Mouse (Mus musculus) inflammation-experienced regulatory T-cells, adult 6 months (primary cell): ENCODE measurements around the gene Cobl. TPM values are rescaled to one million over a fixed set of nuclear protein-coding genes. Genes with fewer than 3 reads are reported as not detected.

ENCODE experiments used
- ATAC-seq: one replicate; pipeline ENCODE4 v1.8.0; 2017
- polyA plus RNA-seq, 3 experiments: library from polyadenylated mRNA; unstranded; fragments of 100-300 nt; shearing (Covaris generic); gene quantifications; one replicate each; pipeline ENCODE4 v1.2.1; 2017

Gene Cobl
- polyA plus RNA-seq, 3 experiments from 2014 or later, result 0.20 to 0.58 (median 0.36) TPM

DNA sequence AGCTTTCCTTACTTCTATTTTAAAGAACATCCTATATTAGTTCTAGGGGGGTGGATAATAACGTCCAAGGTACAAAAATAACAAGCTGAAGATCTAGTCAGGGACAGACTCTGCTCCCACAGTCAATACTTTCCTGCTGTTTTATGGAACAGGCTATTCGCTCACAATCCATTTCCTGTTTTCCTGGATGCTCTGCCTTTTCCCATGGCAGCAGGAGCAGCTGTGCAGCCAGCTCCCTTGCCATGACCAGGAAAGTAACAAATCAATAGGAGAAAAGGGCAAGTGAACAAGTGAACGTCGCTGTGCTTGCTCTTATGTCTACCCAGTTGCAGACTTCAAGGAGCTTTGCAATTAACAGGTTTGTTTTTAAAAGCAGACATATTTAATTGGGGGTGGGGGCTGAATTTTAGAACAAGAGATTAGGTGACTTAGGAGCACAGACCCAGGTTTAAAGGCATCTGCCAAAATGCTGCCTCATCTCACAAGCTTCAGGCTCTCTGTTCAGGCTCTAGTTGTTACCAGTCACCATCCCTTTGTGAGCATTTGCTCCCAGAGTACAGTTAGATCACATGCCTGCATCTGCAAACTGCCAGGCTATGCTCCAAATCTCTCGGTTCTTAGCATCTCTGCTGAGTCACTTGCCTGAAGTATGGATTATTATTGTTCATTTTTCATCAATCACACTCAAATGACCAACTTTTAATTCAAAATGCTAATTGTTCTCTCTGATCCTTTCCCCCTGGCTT lies 164.9 kb downstream of the Cobl start:
- ATAC-seq, result no peak

DNA sequence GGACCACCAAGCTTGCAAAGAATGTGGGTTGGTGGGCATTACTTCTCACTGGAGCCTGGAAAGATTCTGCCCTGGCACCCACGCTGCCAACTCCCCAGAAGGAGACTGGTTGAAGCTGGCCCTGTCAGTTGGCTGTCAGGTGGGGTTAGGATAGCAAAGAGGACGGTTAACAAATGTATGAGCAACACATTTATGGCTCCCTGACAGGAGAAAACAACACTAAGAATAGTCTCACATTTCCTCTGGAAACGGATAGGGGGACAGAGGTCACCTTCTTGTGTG lies 173.2 kb downstream of the Cobl start:
- no peak for ATAC-seq

DNA sequence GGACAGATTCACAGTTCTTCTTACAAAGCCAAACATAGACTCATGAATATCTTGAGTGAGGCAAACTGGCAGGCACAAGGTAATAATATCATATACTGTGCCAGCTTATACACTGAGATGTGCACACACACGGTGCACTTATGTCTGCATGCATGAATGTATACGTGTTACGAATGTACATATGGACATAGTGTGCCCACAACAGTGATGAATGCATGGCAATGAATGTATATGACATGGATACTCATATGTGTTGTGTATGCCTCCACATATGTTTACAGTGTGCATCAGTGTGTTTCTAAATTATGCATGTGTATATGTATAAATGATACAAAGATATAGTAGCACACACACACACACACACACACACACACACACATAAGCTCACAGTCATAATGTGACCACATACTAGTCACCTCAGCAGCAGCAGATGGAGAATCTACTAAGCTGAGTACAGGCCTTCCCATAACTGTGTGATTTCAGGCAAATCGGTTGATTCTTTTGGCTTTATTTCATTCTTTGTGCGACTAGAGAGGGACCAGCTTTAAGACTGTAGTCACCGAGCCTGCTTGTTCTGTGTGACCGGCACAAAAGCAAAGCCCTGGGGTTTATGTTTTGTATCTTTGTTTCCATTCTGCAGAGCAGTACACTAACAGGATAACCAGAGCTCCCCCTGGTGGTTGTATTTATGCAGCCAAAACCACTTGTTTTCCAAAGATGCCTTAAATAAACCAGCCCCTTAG lies 173.7 kb downstream of the Cobl start:
- no peak for ATAC-seq

DNA sequence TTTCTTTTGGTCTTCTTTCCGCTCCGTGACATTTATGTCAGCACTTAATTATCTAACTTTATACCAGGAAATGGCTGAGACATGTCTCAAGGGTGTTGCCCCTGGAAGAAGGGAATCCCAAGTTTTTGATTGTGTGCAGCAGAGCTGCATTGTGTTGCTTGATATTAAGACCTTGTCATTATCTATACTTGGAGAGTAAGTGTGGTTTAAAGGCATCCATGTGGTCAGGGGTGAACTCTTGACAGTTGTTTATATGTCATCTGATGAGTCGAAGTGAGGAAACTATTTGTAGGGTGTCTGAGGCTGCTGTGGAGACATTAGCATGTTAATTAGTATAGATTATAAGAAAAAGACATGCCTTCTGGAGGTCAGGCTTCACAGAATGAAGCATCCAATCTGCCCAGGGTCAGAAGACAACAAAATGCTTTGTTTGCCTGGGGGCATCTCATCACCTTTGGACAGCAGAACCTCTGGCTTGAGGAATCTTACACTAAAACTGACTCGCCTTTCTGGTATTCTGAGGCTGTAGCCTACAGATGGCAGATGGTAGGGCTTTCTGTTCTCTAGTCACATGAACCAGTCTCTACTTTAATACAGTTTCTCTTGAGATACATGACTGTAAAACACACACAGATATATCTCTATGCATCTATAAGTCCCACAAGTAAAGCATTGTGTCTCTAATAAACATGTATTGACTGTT lies 179.3 kb downstream of the Cobl start:
- no peak for ATAC-seq

DNA sequence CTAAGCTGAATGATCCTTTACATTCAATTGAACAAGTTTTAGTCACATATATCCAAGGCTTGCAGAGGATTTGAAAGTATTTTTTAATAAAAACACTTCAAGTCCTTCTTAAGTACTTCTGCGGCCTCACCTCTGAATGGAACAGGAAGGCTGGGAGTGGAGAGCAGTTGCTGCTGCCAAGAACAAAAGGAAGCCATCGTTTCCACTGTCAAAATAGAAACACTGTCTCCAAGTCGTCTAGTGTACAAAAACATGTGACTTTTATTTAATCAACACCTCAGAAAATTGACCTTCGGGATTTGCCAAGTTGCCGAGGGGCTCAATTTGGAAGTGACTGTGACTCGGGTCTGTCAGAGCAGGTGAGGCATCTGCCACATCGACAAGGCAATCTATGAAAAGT lies 184.0 kb downstream of the Cobl start:
- no peak for ATAC-seq

DNA sequence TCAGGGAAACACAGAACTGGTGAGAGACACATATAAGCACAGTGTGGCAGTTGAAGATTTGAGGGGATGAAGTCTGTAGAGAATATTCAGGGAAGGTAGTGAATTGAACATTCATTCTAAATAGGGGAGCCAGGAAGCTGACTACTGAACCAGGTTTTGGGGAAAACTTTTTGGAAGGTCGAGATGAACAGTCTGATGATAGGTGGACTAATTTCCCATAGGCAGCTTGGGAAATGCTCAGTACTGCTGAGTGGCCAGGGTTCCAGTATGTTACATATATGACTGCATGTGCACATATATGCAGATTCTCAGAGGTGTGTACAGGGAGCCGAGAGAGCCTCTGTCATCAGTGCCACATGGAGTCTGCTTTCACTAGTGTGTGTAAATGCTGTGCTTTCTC lies 190.5 kb downstream of the Cobl start:
- ATAC-seq, result no peak

DNA sequence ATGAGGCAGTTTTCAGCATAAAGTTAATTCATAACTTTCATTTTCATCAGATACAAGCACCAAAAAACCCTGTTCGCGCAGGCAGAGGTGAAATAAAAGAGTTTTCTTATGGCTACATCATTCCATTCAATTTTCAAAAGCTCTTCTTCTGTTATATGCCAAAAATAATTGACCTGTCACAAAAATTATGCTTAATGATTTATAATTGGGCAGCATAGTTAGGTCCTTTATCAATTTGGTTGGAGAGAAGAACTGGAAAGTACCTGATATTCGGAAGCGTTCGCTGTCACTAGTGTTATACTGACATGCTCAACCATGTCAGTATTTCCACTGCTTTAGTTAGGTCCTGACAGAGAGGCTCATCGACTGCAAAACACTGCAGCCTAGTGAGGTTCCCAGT lies 191.0 kb downstream of the Cobl start:
- ATAC-seq, result no peak

DNA sequence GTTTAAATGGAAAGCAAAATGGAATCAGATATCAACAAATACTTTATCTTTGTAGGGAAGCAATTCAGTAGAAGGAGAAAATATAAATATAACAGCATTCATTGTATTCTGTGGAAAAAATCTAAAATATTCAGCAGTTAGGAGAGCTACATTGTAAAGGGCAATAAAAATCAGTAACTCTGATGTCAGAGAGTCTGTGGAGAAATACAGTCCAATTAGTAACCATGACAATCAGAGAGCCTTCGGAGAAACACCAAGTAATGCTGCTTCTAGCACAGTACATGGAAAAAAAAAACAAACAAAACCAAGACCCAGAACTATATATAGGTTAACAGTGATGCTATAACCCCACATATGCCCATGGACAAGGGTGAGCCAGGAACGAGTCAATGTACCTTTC lies 206.3 kb downstream of the Cobl start:
- no peak for ATAC-seq

DNA sequence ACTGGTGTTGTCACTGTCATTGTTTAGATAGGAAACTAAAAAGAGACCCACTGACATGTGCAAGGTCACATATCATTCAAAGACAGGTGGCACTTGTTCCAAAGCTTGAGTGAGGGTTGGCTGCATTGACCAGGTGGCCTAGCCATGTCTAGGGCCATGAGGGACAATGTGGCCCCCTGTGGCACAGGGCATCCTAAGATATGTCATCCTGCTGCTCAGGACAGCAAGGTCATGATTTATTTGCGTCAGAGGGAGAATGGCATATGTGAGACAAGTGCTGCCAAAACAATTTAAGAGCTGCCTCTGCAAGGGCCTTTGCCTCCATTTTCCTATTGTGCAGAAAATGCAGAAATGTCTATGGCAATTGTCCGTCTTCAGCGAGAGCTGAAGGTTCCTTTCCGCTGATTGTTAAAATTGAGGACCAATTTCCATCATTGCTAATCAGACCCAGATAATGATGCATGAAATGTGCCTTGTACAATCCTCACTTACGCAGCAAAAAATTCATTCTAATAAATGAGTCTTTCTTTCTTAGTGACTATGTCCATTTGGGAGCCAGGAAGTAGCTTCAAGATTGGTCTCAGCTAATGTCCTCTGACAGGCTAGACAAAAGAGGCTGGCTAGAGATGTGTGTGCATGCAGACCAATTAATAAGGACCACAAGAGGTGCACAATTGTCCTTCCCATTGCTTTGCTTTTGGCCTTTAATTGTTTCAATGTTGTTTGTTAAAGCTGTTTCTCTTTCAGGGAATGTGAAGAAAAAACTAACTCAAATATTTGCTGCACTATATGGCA lies 207.2 kb downstream of the Cobl start:
- ATAC-seq, result no peak

DNA sequence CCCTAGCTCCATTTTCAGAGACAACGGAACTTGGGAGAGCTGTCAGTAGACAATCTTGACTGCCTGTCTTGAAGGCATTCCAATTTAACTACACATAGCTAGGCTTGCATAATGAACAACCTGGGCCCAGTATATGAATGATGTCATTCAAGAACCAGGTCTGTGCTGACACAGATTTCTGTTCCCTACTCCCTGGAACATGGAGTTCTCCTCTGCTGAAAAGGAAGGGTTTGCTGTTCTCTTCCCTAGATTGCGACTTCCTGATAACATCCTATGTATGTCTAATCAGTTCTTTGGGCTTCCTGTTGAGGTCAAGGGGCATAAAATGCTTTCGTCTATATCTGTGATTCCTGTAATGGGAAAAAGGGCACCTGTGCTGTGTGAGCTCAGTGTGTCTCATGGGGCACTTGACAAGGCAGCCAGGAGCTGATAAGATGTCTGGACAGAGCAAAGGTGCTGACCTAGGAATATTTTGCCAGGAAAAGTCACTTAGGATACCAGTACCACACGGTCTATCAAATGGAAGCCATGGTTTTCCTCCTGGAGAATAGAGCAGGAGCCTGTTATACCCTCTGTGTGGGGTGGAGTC lies 219.3 kb downstream of the Cobl start:
- ATAC-seq, result no peak

DNA sequence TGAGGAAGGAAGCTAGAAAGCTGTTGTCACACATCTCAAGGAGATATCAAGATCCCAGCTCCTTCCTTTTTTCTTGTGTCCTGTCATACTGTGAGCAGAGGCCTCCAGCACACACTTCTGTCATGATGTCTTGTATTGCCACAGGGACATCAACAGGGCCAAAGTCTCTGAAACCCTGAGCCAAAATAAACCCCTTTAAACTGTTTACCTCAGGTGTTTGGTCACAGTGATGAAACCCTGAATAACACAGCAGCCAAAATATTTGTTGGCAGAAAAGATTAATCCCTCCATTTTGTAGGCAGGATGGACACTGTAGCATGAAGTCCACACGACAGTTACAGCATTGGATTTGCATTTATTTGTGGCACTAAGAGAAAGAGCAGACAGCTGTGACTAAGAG lies 228.4 kb downstream of the Cobl start:
- no peak for ATAC-seq

DNA sequence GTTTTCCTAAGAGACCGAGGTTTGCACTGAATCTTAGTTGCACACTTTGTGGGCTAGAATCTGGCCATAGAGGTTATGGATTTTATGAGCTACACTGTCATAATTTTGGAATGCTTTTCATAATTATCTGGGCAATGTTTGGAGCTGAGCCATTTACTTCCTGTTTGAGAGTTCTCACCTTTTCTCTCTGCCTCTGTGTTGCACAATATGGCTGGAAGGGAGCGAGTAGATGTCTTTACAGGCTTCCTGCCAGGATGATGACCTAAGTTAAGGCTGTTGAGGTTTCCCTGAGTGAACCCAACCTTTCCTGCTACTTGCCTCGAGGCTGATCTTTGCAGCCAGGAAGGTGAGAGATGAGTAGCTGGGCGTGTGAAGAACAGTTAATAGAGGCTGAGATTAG lies 229.9 kb downstream of the Cobl start:
- ATAC-seq, result no peak

DNA sequence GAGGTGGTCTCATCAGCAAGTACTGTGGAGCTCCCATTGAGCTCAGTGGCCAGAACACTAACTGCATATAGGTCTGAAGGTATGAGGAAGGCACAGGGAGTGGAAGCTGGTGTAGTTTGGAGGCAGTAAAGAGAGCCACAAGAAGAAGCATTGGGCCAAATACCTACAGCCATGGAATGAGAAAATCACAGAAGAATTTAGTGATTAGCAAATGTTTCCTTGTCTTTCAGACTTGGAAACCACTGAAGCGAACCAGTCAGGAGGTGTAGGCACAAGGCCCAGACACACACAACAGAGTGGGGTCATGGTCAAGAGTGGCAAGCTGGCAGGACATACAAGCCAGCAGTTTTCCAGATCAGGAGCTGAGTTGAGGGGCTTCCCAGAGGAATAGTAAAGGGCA lies 230.6 kb downstream of the Cobl start:
- no peak for ATAC-seq

DNA sequence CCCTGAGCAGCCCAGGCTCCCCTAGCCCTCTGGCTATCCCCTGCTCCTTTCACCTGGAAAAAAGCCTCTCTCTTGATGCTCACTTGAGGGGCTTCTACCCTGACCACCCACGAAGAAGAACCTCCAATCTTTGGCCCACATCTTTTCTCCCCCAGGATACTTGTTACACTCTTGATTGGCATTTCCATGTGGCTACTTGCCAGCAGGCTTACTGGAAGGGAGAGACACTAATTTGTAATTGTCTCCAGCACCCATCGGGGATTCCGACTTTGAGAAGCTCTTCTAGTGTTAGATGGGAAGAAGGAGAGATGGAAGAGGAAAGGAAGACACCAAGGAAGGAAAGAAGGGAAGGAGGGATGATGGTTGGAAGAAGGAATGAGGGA lies 232.0 kb downstream of the Cobl start:
- ATAC-seq, result no peak

DNA sequence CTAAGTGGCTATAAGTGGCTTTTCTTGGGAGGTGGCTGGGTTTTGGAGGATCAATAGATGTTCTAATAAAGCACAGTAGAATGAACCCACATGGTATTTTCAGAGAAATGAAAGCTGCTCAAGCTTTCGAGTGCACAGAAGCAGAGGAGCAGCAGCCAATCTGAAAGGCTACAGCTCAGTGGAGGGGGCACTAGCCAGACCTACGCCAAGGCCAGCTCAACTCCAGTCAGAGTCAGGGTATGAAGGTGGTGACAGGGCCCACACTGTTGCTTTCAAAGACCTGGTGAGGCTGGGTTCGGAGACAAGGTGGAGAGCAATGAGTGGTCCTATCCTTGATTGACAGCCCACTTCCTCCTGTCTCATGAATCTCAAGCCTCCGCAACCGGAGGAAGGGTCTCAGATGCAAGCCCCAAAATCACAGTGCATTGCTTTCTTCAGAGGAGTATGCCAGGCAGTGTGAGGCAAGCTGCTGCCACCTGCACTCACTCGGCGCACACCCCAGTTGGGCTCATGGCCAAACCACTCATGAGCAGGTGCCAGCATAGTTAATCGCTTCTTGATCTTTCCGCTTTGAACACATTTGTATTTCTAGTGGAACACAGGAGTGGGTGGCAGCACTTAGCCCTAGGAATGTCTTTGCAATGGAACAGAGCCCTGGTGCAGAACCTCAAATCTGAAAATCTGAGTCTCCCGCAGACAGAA lies 232.6 kb downstream of the Cobl start:
- ATAC-seq, result no peak

DNA sequence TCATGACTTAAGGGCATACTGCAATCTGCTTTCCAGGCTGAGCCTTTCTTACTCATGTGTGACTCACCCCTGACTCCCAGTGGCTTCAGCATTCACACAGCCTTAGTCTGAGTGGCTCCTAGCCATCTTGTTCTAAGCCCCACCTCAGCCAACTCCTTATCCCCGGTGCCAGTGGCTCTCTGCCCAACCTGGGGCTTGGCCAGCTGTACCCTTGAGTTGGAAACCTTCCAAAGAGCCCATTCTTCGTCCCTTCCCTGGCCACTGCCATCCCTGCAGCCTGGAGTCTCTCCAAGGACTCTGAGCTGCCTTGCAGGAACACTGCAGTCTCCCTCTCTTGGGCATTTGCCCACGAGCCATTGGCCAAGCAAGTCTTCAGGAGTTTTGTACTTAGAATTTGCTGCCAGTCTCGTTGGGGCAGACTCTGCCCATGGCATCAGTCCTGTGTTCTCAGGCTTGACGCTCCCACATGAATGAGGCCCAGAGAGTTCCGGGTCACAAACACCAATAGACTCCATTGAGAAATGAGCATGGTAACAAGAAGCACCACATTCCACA lies 233.2 kb downstream of the Cobl start:
- ATAC-seq, result no peak

DNA sequence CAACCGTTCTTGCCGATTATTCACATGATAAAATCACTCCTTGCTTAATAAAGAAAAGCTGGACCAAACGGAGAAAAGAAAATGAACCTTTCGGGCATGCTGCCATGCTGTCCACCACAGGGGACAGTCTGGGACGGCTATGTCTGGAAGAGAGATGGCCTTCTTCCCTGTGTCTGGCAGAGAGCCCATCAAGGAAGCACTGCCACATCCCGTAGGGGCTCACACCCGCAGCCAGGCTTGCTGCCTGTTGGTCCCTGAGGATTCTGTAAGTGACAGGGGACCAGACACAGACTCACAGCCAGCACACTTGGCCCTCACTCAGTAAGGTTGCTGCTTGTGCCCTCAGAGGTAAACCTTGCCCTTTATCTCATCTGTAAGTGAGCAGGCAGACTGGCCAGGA lies 235.3 kb downstream of the Cobl start:
- no peak for ATAC-seq

DNA sequence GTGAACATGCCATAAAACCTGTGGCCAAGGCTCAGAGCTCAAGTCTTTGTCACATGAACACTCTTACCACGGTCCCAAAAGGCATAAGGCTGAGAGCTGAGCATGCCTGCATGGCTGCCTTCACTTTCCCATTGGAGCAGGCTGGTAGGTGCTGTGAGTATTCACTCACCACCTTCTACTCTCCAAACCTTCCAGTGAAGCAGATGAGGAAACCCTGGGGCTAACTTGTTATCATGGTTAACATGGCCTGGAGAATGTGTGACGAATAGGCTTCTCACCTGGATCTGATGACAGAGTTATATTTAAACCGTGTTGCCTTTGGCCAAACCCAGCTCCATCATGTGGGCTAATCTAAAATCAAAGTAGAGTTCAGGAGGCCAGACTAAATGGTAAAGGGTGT lies 237.4 kb downstream of the Cobl start:
- ATAC-seq, result no peak

DNA sequence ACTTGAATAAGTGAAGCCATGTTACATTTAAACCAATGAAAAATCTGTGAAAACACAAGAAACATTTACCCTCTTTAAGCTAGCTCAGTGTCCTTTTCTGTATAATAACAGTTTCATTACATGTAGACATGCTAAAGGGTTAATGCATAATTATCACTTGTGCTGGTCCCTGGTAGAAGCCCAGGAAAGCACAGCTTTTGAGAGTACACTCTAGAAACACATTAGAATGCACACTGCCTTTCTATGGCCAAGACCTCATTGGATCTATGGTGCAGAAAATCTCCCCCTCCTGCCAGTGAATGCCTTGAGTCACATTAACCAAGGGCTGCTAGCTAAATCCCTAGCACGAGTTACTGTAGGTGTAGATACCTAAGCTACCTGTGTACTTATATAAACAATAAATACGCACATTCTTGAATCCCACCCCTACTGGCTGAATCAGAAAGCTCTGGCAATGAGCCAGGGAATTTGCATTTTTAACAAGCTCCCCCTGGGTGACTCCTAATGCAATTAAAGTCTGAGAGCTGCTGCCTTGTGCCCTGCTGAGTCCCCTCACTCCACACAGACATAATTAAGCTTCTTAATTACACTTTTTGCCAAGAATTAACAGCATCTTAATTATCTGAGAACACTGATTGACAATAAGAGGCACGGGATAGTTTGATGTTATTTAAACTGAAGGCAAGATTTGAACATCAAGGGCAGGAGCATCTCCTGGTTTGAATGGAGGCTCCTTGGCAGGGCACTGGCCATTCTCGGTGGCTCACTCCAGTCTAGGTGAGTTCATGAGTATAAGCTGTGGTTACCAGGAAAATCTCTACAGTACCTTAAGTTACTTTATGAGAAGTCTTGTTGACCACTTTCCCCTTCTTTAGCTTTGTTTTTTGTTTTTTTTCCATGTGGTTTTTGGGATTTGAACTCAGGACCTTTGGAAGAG lies 244.9 kb downstream of the Cobl start:
- no peak for ATAC-seq

DNA sequence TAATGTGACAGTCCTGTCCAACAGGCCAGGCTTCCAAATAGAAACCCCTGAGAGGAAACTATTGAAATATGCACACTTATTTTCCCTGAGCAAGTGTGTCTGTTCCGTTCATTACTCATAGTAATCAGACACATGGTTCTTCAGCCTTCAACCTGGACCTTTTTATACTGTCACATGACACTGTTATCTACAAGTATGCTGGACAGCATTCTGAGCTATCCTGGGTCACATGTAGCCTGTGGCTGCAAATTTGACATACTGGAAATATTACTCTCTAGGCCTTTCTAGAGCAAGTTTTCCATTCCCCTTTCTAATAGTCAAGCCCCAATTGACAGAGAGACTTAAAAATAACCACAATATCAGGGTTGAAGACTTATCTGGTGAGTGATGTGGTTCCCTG lies 247.9 kb downstream of the Cobl start:
- ATAC-seq, result no peak

DNA sequence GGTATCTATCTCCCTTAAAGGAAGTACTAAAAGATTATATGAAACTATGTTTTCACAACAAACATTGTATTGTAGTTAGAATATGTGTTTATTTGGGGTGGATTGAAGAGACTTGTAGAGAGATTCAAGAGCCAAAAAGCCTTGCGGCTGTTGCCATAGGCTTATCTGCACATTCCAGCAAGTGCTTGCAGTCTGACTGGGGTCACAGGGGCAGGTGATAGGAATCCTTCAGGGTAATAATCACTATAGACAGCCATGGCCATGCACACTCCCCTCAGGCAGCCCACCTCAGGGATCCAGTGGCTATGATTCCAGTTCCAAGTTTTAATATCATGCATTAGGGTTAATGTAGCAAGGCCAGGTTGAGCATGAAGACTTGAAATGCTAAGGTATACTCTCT lies 249.2 kb downstream of the Cobl start:
- no peak for ATAC-seq
